Mouse (Mus musculus) cortical plate, adult 2 months (tissue): ENCODE results near the gene Ndufb7.

ENCODE experiments used
- CTCF ChIP-seq: fragments of 200-500 bp; IDR thresholded peaks from 2 replicates; pipeline ENCODE4 v1.5.1; 2011; ENCODE audit warnings: mild to moderate bottlenecking, control low read depth, low read length; ENCODE audit not compliant: insufficient read depth; ENCODE audit errors: extremely low read depth
- POLR2A ChIP-seq: fragments of 200-500 bp; IDR thresholded peaks from 2 replicates; pipeline ENCODE4 v1.6.1; 2011; ENCODE audit warnings: mild to moderate bottlenecking, low read length, control low read depth; ENCODE audit not compliant: insufficient read depth; ENCODE audit errors: extremely low read depth

GRCm38 (mm10) chr8:83585333-83585732 is 18.9 kb downstream of the Ndufb7 start:
- TF ChIP-seq CTCF (no peak), POLR2A (no peak)
